Mouse (Mus musculus) bone marrow macrophage, adult 2 months (primary cell): ENCODE data around the gene Accsl.

Source experiments
- CTCF ChIP-seq: IDR thresholded peaks from 2 replicates; pipeline ENCODE4 v1.5.1; 2012; ENCODE audit warnings: low read depth, mild to moderate bottlenecking, low read length, moderate library complexity
- POLR2A ChIP-seq: IDR thresholded peaks from 2 replicates; pipeline ENCODE4 v1.6.1; 2012; ENCODE audit warnings: mild to moderate bottlenecking, low read depth, low read length, borderline replicate concordance

DNA sequence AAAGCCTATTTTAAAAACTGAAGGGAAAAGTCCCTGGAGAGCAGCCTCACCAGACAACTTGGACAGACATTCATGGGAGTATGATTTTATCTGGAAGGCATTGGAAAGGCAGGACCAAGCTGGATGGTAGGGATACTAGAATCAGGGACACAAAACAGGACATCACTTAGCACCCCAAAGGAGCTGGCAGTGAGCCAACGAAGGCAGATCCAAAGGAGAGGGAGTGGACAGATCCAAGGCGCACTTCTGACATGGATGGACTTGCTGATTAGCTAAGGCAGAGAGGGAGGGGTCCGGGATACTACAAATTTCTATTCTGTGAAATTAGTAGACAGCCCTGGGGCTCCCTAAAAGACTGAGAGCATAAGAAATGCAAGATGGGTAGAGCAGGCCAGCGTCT lies 63.4 kb downstream of the Accsl start:
- TF ChIP-seq CTCF (no peak), POLR2A (no peak)
